Mouse (Mus musculus) C2C12 (cell line): ENCODE results near the gene Kcnj10. TPM values are rescaled to one million over a fixed set of nuclear protein-coding genes. Genes with fewer than 3 reads are reported as not detected.

ENCODE experiments used
- H3K27me3 ChIP-seq: one replicate; pipeline ENCODE4 v1.6.1; 2011; ENCODE audit not compliant: control insufficient read depth, insufficient read depth, insufficient read length
- H3K36me3 ChIP-seq: one replicate; pipeline ENCODE4 v1.6.1; 2011; ENCODE audit not compliant: control insufficient read depth, insufficient read depth
- H3K4me3 ChIP-seq: one replicate; pipeline ENCODE4 v1.5.1; 2011; ENCODE audit warnings: mild to moderate bottlenecking, control low read depth; ENCODE audit not compliant: poor library complexity, insufficient read depth, severe bottlenecking
- H3K79me2 ChIP-seq: one replicate; pipeline ENCODE4 v1.6.1; 2011; ENCODE audit not compliant: control insufficient read depth, insufficient read depth
- H3K79me3 ChIP-seq: one replicate; pipeline ENCODE4 v1.6.1; 2011; ENCODE audit warnings: low read depth, control low read depth
- H3ac ChIP-seq: one replicate; pipeline ENCODE3; 2011; ENCODE audit warnings: low read depth; ENCODE audit not compliant: control insufficient read depth, insufficient read length
- CEBPB ChIP-seq: IDR thresholded peaks from one replicate; pipeline ENCODE4 v1.6.1; 2011; ENCODE audit warnings: low read depth, mild to moderate bottlenecking, control low read depth, moderate library complexity
- CTCF ChIP-seq: IDR thresholded peaks from one replicate; pipeline ENCODE4 v1.5.1; 2011; ENCODE audit not compliant: control insufficient read depth, insufficient read depth, insufficient read length
- FOSL1 ChIP-seq: IDR thresholded peaks from one replicate; pipeline ENCODE4 v1.8.0; 2011; ENCODE audit warnings: mild to moderate bottlenecking, low read length; ENCODE audit not compliant: poor library complexity, insufficient read depth, severe bottlenecking
- MAX ChIP-seq: IDR thresholded peaks from one replicate; pipeline ENCODE4 v1.6.1; 2011; ENCODE audit warnings: mild to moderate bottlenecking, control low read depth
- MYOD1 ChIP-seq: IDR thresholded peaks from one replicate; pipeline ENCODE4 v1.6.1; 2011; ENCODE audit warnings: low read depth; ENCODE audit not compliant: control insufficient read depth, insufficient read length
- MYOG ChIP-seq: IDR thresholded peaks from one replicate; pipeline ENCODE4 v1.6.1; 2011; ENCODE audit not compliant: control insufficient read depth, insufficient read length; ENCODE audit errors: extremely low read depth
- USF1 ChIP-seq: IDR thresholded peaks from one replicate; pipeline ENCODE4 v1.6.1; 2011; ENCODE audit warnings: low read depth, mild to moderate bottlenecking, control low read depth, moderate library complexity
- polyA plus RNA-seq: library from polyadenylated mRNA; unstranded; fragments of >200 nt; fragmentation: generic; extraction: Trizol; gene quantifications from one replicate; pipeline ENCODE4 v1.2.1, GENCODE M21; 2012; ENCODE audit warnings: missing spikeins

Gene Kcnj10
- polyA plus RNA-seq, 1 experiment = not detected

DNA sequence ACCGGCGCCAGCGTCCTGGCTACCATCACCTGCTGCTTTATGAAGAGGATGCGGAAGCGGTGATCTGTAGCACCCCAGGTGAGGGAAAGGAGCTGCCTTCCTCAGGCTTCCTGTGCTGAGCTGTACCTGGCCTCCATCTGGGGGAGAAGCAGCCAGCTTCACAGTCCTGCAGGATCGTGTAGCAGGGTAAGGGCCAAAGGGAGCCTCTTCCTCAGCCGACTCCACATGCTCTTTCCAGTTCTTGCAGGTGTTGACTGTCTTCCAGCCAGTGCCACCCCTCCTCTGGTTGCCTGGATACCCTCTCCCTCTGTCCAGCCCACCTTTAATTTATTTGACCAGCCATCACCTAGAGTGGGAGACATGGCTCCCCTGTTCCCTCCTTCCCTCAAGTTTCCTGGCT is 21.7 kb upstream of the Kcnj10 start:
- H3K79me3 ChIP-seq = peaks cover 6% of the 10 kb centered on the region
- no peaks in the 10 kb centered on the region for H3K79me2 ChIP-seq
- H3ac ChIP-seq = no peak overlapping the region
- no peaks in the 10 kb centered on the region for H3K27me3 ChIP-seq
- no peak overlapping the region for H3K4me3 ChIP-seq
- TF ChIP-seq MAX (no peak), CEBPB (no peak), MYOD1 (no peak), FOSL1 (no peak), MYOG (no peak), CTCF (no peak), USF1 (no peak)
- H3K36me3 ChIP-seq = no peaks in the 10 kb centered on the region

DNA sequence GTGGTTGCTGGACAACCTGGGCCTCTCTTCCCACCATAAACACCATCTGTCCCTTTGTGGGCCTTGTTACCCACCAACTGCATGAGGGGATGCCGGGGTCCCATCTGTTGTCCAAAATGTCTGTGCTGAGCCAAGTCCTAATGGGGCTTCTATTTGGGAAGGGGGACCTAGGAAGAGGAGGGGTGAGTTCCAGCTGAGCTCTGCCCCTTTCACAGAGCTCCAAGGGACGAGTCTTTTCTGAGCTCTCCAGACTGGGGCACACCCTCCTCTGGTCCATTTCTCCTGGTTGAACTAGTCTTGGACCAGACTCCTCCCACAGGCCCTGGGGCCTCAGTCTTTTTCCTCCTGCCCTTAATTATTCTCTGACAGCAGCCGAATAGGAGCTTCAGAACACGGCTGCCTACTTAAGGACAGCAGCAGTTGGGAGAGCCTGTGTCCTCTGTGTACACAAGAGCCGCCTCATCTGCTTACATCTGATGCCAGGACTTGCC is 21.0 kb upstream of the Kcnj10 start:
- H3K36me3 ChIP-seq = no peaks in the 10 kb centered on the region
- peaks cover 3% of the 10 kb centered on the region for H3K79me3 ChIP-seq
- H3K4me3 ChIP-seq = no peak overlapping the region
- no peaks in the 10 kb centered on the region for H3K79me2 ChIP-seq
- TF ChIP-seq CEBPB = no peak
- TF ChIP-seq CTCF = no peak
- no peak overlapping the region for H3ac ChIP-seq
- no peaks in the 10 kb centered on the region for H3K27me3 ChIP-seq

DNA sequence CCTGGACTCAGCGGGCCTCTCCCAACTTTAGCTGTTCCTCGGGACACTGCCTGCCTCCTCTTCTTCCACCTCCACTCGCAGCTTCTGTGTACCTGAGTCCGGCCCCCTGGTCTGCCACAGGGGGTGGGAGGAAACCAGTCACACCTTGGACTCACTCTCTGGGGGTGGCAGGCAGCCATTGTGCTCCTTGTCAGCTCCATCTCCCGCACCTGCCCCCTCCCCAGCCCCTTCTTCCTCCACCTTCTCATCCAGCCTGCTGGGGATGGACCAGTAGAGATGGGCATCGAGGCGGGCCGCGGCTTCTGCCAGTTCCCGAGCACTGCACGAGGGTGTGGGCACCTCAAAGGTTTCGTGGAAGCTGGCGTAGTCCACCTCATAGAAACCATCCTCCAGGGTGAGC is 18.3 kb upstream of the Kcnj10 start:
- TF ChIP-seq CTCF (no peak), CEBPB (no peak), FOSL1 (no peak), MYOG (no peak), USF1 (no peak), MYOD1 (no peak), MAX (no peak)
- no peaks in the 10 kb centered on the region for H3K36me3 ChIP-seq
- H3K4me3 ChIP-seq = no peak overlapping the region
- no peaks in the 10 kb centered on the region for H3K27me3 ChIP-seq
- H3ac ChIP-seq = no peak overlapping the region
- H3K79me3 ChIP-seq = no peaks in the 10 kb centered on the region
- no peaks in the 10 kb centered on the region for H3K79me2 ChIP-seq

DNA sequence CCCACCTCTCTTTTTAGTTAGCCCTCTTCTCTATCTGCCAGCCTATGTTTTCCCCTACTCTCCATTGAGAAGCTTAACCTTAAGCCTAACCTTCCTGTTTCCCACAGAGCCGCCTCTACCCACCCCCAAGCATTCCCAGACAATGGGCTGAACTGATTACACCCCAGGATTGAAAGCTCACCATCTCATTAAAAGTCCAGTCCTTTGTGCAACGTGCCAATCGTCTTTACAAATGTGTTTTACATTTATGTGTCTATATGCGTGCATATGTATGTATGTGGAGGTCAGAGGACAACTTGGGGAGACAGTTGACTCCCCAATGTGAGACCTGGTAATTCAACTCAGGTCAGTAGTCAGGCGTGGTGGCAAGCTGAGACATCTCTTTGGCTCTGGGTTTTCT is 17.7 kb upstream of the Kcnj10 start:
- Histone ChIP-seq H3K79me3 (no peaks in the 10 kb centered on the region), H3K36me3 (no peaks in the 10 kb centered on the region), H3ac (no peak overlapping the region), H3K27me3 (no peaks in the 10 kb centered on the region), H3K4me3 (no peak overlapping the region), H3K79me2 (no peaks in the 10 kb centered on the region)
- no peak for TF ChIP-seq MYOD1
- TF ChIP-seq MYOG = no peak
- TF ChIP-seq CTCF = no peak
- TF ChIP-seq MAX = no peak
- TF ChIP-seq FOSL1 = no peak
- TF ChIP-seq CEBPB = no peak
- no peak for TF ChIP-seq USF1

DNA sequence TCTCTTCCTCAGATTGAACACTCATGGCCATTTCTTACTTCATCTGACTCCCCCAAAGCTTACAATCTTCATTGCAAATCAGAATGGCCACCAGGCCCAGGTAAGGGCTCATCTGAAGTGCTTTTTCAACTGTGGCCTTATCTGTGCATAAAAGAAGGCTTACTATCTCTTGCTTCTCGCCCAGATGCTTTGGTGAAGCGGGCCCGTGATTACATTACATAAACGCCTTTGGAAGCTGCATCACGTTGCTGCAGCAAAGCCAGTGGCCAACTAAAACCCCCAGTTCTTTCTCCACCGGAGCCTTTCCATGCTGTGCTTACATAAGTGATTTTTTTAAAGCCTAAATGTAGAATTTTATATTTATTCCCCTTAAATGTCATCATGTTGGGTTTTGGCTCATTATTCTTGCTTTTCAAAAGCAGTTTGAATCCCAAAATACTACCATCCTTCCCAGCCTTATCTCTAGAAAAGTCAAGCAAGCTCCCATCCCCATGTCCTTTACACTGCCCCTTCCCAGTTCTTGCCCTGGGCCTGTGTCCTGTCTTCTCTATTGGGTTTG is 17.1 kb upstream of the Kcnj10 start:
- no peaks in the 10 kb centered on the region for H3K36me3 ChIP-seq
- no peaks in the 10 kb centered on the region for H3K79me2 ChIP-seq
- no peak overlapping the region for H3K4me3 ChIP-seq
- TF ChIP-seq MYOD1 (no peak), CTCF (no peak), FOSL1 (no peak), MAX (no peak), MYOG (no peak), USF1 (no peak), CEBPB (no peak)
- peaks cover 2% of the 10 kb centered on the region for H3K27me3 ChIP-seq
- no peak overlapping the region for H3ac ChIP-seq
- H3K79me3 ChIP-seq = no peaks in the 10 kb centered on the region

DNA sequence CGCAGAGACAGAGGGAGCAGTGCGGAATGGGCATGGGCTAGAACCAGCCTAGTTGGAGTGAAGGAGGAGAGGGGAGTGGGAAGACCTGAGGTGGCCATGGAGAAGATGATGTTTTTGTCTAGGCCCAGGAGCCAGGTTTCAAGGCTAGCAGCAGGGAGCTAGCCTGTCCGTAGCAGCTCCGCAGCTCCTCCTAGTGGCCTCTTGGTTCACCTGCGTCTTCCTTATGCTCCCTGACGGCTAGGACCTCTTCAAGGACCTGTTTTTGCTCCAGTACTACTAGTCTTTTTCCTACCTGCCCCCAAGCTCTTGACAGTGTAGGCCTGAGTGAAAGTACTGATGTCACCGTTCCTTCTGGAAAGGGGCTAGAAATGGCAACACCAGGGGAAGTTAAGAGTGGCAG is 16.3 kb upstream of the Kcnj10 start:
- Histone ChIP-seq H3K4me3 (no peak overlapping the region), H3K79me3 (no peaks in the 10 kb centered on the region), H3K79me2 (no peaks in the 10 kb centered on the region), H3K36me3 (no peaks in the 10 kb centered on the region), H3ac (no peak overlapping the region), H3K27me3 (peaks cover 7% of the 10 kb centered on the region)
- no peak for TF ChIP-seq FOSL1
- peak; percentile 89 for TF ChIP-seq CTCF
- no peak for TF ChIP-seq MYOD1
